Mouse (Mus musculus) cerebellum, postnatal 14 days (tissue): ENCODE measurements around the gene Irx6.
A peak's percentile ranks its signal among the peaks of the same experiment; 100 is the strongest.

ENCODE experiments used
- DNase-seq, 2 experiments: peaks; one replicate each; pipeline ENCODE4 v3.0.0; 2021; ENCODE audit warnings: mixed read lengths in 2 of 2

The Irx6 gene

DNA sequence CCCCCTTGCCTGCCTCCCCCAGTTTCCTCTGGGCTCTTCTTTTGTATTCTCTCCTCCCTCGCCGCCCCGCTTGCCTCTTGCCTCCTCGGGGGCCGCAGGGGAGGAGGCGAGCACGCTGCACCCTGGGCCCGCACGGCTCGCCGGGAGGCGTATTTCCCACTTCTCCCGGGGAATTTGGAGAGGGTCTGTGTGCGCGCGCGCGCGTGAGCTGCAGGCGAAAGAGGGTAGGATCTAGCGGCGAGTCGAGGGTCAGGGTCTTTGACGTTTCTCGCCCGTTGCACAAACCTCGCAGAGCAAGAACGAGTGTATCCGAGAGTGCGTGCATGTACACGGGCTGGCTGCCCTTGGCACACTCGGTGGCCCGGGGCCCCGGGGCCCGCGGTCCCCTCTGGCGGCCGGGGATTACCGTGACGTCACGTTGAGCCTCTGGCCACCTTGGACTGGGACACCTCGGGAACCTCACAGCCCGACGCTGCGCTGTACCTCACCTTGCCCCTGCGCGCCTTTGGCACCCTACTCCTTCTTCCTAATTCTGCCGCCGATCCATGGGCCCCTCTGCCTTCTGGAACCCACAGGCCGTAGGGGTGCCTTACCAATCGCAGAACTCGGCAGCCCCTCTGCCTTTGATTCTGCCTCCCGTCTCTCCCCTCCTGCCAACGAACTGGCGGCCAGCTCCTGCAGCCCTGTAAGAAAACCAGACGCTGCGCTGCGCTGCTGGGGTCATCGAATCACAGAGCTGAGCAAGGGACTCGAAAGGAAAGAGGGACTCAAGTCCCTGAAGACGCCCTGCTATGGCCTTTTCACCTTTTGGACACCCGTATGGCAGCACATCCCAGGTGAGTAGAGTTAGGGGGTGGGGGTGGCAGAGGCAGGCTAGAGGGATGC lies at the start of gene Irx6:
TSS of gene Irx6 (plus strand) at position 45 of the 885 bp plus-strand sequence.
- peak; percentile 10 to 13 for DNase-seq

DNA sequence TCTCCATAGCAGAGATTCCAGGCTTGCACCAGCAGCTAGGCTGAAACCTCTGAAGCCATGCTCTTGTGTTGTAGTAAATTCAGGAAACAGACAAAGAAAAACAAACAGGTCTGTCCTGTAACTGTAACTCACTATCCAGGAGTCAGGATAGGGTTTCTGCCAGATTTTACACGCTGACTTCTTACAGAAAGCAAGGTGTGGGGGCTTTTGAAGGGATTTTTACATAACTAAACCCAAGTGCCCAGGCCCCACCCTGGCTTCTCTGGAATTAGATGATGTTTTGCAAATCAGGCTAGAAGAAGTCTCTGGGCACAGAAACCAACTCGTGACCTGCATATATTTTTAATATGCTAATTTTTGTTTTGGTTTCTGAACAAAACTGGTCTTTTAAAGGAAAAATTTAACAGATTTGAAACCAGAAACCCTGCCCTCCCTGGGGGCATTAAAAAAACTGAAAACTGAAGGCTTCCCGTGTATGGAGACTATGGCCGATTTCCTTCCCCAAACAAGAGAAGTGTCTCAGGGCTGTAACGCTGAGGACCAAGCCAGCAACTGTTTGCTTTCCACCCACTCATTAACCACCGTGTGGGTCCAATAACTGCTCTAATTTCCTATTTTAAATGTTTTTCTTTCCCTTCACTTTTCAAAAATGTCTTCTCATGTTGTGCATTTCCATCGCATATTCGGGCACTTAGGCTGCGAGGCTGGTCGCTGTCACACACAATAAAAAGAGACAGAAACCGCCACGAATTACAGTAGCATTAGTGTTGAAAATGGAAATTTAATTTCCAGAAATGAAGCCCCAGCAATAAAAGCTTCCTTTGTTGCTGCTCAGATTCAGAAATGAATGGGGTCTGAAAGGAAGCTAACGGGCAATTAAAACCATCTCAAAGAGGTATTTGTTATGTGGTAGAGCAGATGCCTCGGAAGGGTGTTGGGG lies 45.1 kb upstream of the Irx6 start:
- DNase-seq, result no peak

DNA sequence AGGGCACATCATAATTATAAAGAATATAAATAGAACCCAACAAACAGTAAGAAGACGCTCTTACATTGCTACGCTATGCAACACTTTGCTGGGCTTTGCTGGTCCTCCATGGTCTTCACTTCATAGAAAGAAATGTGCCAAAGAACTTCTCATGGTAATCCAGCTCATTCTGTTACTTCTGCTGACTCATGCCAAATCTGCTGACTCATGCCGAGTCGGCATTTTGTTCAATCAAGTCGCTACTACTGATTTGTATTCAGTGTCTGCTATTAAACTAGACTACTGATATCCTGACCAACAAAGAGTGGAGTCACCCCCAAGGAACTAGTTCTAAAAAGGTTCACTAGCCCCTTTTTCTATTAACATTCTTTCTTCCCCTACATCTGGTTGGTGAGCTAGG lies 40.9 kb upstream of the Irx6 start:
- no peak for DNase-seq

DNA sequence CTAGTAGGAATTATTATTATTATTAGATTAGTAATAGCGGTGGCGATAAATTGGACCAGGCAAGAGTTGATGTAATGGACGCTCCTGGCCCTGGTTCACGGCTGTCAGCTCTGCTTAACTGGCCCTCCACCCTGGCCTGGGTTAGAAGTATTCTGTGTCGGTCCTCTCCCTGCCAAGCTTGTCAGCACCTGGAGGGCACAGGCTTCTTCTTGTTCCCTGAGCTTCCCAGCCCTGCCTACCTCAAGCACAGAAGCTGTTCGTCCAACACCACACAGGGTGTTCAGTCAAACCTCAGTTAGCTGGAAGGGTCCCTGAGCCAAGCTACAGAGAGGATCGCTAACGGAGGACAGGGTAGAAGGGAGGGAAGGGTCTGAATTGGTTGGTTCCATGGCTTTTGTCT lies 33.3 kb upstream of the Irx6 start:
- DNase-seq, result no peak

DNA sequence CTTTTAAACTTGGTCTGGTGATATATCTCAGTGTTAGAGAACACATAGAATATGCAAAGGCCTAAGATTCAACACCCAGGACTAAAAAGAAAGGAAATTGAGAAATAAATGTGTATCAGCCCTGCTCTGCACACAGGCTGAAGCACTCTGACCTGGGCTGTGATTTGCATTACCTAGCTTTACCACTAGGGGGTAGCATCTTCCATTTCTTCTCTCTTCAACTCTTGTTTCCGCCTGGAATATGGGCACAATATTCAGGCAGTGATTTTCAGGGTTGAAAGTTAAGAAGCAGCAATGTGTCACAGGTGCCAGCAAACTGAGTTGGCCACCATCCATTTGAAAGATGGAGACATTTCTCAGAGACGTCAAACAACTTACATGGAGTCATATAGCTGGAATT lies 27.5 kb upstream of the Irx6 start:
- DNase-seq, result peak; percentile 28 to 39

DNA sequence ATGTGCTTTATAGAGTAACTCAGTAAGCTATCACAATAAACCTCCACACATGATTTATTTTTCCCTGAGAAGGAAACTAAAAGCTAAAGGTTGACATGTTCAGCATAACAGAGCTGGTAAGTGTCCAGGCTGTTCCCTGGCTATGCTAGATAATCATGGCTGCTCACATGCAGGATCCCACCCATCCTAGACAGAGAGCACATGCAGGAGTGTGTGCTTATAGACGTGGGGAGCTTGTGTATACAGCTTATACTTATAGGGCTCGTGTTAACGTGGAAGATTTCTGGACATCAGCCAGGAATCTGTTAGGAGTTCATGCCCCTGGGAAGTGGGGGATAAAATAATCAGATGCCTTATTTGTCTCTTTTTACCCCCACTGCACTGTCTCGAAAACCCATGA lies 9.9 kb upstream of the Irx6 start:
- no peak for DNase-seq

DNA sequence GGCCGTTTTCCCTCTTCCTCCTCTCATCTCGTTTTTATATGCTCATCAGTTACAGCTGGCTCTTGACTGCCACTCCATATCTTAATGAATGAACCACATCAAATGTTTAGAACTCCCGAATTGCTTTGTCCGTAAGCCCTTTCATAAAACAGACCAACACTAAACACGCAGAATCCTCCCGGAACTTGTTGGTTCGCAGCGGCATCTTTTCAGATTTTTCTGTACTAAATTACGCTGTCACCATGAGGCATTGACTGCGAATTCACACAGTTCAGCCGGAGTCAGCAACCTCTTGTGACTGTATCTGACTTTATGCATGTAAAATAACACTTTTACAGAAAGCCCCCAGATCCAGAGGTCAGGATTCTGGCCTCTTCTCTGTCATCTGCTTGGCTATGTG lies 3.9 kb upstream of the Irx6 start:
- no peak for DNase-seq

DNA sequence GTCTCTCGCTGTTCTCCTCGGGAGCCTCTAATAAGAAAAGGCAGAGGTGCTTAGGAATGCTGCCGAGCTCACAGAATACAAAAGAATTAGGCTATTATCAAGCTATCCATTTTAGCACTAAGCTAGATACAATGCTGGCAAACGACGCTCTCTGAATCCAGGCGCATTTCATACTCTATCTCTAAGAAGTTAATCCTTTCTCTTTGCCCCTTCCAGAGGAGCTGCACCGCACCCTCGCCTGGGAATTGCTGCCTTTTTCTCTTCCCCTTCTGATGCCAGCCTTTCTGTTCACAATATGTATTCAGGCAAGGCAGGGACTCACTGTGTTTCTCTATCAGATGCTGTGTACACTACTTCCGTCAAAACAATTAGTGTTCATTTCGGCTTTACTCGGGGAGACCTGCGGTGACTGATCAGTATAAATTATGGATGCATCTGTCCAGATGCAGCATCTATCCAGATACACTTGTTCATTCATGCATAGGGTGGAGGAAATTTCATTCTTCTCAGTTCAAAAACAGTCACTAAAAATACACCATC lies 3.4 kb upstream of the Irx6 start:
- DNase-seq, result no peak

DNA sequence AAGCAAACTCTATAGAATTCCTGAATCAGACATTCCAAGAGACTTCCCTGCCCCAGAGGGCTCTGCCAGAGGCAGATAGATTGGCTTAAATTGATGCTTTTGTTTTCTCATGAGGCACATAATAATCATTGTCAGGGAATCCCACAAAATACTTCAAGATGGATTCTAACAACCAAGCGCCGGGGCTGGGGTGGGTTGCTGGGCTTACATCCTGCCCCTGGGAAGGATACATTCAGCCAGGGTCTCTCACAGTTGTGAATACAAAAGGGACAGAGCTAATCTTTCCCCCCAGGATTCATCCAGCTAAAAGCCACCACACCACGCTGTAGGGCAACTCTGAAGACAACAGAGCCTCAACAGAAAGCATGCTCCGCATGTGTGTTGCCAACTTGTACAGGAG lies 2.2 kb upstream of the Irx6 start:
- DNase-seq, result no peak

DNA sequence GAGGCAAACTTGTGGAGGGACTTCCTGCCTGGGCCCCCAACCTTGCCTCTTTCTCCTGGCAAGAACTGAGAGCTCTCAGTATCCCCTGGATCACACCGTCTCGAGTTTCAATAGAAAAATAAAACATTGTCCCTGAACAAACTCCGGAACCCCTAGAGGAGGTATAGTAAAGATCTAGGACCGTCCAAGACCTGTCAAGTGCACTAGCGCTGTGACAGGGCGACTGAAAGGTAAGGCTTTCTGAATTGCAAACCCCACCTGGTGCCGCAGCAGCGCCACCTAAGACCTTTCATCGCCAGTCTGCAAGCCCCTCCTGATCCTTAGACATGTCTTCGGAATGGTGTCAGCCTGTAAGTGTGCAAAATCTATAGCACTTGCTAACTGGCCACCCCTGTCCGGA lies 987 bp upstream of the Irx6 start:
- DNase-seq, result peak in 1 of 2 experiments; percentile 7

DNA sequence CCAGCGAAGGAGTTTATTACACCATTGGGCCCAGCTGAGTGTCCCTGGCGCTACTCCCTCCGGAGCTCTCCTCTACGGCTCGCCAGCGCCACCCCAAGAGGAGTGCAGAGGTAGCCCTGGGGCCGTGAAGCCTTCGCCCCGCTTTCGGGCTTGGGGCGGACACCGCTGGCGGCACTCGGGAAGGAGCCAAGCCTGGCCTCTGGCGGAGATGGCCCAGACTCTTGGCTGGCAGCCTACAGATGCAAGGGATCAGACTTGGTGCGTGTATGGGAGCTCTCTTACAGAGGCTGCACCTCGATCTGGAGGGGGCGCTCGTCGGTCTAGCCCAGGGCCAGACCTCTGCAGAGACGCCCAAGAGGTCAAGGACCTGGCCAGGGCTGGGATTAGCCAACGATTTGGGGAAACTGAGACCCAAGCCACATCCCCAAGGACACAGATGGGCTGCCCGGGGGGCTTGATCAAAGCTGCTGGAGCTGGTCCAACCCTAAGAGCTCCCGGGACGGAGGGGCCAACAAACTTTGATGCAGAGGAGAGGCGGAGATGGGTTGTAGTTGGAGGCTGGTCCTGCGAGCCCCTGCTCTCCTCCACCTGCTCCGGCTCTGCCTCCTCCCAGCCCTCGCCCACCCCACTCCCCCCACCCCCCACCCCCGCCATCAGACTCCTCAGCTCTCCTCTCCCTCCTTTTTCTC lies 389 bp upstream of the Irx6 start:
- DNase-seq, result peak; percentile 44 to 59

DNA sequence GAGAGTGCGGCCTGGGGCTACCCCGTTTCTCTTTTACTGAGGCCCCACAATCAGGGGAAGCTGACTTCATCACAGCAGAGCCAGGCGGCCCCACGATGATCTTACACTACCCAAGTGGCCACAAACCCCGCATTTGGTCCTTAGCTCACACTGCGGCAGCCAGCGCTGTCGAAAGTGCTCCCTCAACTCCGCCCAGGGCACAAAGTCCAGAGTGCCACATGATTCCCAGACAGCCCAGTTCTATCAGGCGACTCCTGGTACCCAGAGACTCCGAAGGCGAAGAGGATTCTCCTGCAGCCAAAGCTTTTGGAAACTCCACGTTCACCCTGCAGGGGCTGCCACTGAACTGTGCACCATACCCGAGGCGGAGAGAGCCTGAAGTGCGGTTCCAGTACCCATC lies 4.3 kb downstream of the Irx6 start:
- DNase-seq, result no peak

DNA sequence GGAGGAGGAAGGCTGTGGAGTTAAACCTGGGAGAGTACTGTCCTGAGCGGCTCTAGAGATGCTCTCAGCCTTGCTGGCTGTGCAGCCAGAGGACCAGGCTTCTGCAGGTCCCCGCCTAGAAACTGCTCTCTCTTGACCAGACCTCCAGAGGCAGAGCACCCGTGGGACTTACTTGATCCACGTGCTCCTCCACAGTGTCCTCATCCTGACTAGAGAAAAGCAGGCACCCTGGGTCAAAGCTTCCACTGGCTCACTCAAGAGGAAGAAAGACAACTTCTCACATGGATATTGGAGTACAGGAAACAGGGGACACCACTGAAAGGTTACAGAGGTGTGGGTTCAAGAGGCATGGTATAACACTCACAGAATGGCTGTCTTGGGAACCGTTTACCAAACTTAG lies 23.3 kb downstream of the Irx6 start:
- no peak for DNase-seq

DNA sequence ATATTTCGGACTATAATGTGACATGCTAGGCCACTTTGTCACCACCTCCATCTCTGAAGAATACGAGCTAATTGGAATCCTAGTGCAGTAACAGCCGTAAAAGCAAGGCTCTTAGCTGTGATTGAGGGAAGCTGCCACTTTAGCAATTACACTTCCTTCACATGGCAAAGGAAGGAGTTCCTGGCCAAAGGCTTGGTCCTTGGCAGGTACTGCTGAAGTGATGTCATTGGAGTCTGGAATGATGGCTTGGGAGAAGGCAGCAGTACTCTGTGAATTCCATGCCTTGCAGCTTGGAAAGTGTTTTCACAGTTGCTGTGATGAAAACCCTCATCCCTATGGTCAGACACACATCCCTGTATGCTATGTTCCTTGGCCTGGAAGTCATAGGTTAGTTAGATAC lies 24.3 kb downstream of the Irx6 start:
- peak; percentile 48 to 53 for DNase-seq

DNA sequence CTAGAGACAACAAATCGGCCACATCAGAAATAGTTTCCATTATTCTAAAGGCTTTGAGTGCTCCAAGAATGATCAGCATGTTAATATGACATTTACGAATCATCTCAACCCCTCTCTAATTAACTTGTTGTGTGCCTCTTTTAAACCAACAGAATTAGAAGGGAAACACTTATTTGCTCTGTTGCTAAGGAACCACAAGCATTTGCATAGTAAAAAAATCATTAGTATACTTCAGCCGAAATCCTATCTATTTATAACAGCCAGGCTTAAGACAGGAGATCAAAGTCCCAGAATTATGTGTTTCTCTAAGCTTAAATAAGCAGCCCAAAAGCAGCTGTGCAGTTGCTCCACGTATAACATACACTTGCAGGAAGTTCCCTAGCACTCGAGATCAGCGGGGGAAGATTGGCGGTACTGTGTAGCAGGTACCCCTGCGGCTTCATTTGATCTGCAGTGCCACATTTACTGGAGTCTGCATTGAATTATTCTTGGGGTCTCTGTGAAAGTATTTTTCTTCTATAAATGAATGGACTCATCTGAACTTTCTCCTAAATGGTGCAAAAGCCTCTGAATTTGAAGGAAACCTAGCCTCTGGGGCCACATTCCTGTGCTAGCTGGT lies 25.9 kb downstream of the Irx6 start:
- DNase-seq, result no peak

DNA sequence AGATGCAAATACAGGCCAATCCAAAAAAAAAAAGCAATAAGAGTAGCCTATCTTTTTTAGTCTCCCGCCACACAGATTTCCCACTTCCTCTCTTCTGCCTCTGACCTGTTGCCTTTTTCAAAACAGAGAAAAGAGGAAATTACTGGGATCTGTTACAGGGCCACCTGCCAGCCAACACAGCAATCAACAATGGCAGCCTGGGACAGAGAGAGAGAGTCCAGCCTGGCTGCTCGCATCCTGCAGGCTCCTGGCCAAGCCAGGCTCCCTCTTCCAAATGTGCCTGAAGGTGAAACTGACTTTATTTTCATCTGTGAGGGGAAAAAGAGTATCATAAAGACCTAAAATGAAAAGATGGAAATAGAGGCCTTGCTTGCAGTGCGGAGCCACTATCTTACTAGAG lies 29.3 kb downstream of the Irx6 start:
- DNase-seq, result peak; percentile 52 to 59

DNA sequence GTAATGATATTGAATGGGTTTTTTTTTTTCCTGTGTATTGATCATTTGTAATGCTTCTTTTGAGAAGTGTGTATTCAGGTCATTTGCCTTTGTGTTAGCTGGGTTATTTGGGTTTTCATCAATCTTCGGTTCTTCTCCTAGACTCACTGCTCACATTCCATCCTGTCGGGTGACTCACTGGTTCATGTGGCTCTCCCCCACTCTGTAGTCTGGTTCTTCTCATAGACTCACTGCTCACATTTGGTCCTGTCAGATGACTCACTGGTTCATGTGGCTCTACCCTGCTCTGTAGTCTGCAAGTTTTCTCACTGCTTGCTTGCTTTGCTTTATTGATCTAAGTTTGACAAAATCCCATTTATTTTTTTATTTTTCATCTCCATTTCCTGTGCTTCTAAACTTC lies 32.2 kb downstream of the Irx6 start:
- no peak for DNase-seq

DNA sequence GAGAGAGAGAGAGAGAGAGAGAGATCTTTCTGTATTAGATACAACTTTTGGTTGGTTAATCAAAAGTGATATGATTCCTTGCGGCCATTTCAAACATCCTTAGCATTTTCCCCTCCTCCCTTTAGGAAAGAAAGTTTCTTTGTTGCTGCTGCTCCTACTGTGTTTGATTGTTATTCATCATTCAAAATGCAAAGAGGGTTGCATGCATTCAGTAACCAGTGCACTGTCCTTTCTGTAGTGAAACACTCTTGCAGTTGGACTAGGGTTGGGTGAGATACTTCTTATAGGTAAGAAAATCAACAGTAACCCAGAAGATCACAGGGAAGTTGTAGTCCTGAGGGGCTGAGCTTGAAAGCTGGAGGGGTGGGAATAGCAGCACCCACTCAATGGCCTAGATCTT lies 39.2 kb downstream of the Irx6 start:
- no peak for DNase-seq

DNA sequence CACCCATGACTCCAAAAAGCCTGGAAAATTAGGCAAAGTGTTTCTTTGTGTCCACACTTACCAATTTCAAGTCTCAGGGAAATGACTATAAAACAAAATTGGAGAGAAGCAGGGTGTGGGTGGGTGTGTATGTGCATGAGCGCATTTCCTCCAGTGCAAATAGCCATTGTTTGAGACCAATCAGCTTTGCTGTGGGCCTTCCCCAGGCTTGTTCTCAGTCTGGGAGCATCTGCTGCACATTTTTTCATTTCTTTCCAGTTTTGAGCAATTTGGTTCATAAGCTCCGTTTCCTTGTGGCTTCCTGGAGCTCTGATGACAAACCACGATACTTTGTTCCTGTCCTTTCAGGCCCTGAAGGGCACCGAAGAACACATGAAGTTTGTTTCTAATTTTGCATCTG lies 43.3 kb downstream of the Irx6 start:
- no peak for DNase-seq

DNA sequence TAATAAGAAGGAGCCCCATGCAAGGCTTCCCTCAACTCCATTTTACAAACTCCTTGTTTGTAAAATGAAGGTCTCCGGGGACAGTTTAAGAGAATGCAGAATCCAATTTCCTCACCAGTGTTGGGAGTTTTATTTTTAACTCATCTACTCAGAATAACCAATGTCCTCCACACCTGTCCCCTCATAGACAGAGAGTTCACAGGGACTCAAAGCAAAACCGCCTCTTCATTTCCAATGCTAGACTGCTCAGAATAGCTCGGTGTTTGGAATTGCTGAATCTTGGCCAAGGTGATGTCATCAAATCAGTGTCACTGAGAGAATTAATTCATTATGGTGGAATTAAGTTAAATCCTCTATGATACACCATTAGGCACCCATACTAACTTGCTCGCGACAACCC lies 44.0 kb downstream of the Irx6 start:
- no peak for DNase-seq

DNA sequence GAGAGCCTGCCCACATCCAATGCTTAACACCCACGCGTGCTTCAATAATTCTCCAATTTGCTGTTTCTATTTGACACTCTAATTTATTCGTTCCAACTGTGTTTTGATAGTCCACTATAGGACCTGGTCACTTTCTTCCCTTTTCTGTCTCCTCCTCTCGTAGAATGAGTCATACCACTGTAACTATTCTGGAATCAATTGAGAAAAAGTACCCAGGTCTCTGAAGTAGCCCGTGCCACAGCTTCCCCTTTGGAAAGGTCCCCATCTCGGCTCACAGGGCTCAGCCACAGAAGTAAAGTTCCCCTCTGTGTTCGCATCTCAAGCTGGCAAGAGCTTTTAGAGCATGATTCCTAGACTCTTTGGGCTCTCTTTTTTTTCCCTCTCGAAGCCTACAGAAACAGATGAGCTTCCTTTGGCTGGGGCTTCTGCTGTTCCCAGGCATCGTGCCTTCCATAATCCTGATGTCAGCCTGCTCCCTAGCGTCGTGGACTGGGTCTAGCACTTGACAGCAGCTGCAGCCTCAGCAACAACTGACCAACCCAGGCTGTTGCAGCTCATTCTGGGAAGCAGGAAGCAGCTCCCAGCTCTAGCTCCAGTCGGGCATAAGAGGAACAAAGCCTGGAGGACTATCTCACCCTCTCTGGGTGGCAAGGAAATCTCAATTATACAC lies 47.3 kb downstream of the Irx6 start:
- peak; percentile 73 for DNase-seq

DNA sequence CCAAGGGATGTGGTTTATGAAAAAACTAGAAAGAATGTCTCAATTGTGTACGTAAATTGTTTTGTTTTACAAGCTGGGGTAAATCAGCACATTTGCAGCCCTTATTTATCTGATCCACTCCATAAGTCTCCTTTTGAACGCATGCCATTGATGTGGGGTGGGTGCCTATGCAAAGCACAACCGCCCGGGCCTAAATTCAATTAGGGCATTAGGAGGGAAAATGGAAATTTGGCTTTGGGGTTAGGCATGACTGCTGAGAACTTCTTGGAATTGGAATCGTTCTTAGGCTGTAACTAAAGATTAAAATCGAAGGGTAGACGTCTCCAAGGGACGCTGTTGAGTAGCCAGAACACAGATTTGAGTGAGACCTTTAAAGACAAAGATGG lies 47.8 kb downstream of the Irx6 start:
- DNase-seq, result no peak
